Mouse (Mus musculus) T-helper 17 cell (primary cell): ENCODE measurements at regions not wholly inside any gene's neighbourhood (a gene's known extent, or its start where the extent isn't known, plus 50 kb on each side); places are given as distances from the start of the nearest gene placed in this dataset.

Source experiments
- in situ Hi-C, 2 experiments: fragments of 300-600 bp; cut with MboI, MseI; formaldehyde crosslinking; loops; 1 replicate in 1 of 2; 2 replicates in 1 of 2; pipeline ENCODE4 v1.15.1; 2025; ENCODE audit warnings: high pct_unique_total_duplicates in 2 of 2

DNA sequence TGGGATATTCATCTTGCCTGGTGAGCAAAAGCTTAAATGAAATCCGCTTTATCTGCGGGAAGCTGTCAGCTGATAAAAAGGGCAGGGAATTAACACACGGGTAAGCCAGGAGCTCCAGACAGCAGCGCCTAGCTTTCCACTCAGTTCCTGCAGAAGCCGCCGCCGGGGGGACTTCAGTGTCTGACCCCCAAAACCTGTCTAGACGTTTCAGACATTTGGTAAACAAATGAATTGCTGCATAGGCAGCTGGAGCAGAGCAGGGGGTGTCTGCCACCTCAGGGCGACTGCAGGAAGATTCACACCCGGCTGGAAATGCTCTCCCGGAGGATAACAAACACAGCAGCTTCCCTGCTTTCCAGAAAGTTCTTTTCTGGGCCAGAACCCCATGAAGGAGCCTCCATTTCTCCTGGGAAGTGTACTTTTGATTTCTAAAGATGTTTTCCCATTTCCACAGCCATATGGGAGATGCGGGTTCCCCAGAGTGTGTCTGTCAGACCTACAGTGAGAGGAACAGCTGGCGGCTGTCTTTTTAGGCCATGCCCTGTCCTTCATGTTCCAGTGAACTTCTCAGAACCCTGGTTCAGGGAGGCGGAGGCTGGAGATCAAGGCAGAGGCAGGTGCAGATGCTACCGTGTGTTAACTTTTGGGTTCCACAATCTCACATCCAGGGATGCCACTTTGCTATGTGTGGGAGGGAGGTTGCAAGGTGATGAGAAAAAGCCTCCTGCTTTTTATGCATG, 58.7 kb upstream of the Pmepa1 start:
- in situ Hi-C loops, result no loop called here

DNA sequence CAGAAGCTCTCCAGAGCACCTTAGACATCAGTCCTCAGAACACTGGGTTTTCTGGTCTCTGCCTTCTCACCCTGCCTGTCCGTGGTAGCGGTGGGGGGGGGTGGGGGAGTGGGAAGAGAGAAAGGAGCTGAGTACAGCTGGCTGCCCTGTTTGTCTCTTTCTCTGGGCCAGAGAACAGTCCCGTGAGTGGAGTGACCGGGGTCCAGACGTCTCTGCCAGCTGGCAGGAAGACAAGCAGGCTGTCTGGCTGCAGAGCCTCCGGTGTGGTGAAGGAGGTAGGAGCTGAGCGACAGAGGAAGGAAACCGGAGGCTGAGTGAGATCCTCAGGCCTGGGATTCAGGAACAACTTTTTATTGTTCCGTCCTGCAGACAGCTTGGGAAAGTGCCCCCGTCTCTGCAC, 59.5 kb upstream of the Pmepa1 start:
- in situ Hi-C loops, result no loop called here

DNA sequence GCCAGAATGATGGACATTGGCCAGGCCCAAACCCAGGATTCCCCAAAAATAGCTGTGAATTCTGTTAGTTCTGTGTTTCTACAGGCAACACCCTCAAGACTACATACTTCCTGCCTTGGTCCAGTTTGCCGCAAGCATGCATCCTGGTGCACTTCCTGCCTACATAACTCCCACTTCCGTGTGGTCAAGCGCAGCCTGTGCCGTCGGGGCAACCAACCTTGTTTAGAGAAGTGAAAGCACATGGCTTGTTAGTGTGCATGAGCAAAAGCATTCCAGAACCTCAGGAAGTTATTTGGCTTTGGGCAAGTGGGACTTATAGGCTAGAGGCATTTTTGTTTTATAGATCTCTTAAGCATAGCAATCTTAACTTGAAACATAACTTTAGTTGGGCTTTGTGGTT, 61.3 kb upstream of the Pmepa1 start:
- in situ Hi-C loops, result no loop called here

DNA sequence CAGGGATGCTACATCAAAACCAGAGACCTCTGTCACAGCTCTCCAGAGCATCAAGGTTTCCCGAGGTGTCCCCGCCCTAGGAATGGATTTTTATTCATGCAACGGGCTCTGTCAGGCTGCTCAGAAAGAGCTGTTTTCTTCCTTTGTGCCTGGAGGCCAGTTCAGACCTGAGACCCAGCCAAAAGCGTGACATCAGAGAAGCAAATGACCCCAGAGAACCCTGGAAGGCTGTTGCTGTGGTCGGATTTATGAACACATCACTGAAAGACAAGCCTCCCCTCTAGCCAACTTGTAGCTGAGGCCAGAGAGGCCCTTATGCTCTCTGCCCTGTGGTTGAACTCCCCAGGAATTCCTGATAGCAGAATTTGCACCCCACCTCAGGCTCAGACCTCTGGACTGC, 62.3 kb upstream of the Pmepa1 start:
- in situ Hi-C loops, result no loop called here

DNA sequence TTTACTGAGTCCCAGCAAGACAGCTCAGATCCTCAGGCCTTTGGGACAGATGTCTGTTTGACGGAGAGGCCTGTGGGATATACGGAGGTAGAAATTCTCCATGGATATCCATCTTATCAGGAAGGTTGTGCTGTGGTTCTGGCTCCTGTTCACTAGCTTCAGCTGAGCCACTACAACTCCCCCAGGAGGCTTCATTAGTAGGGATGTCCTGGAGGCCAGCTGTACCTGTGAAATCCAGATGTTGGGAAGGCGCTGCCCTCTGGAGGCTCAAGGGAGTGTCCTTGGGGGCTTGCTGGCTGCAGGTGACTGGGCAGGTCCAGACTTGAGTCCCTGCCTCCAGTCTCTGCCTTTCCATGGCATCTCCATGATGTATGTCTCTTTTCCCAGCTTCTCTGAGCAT, 62.9 kb upstream of the Pmepa1 start:
- in situ Hi-C loops, result no loop called here

DNA sequence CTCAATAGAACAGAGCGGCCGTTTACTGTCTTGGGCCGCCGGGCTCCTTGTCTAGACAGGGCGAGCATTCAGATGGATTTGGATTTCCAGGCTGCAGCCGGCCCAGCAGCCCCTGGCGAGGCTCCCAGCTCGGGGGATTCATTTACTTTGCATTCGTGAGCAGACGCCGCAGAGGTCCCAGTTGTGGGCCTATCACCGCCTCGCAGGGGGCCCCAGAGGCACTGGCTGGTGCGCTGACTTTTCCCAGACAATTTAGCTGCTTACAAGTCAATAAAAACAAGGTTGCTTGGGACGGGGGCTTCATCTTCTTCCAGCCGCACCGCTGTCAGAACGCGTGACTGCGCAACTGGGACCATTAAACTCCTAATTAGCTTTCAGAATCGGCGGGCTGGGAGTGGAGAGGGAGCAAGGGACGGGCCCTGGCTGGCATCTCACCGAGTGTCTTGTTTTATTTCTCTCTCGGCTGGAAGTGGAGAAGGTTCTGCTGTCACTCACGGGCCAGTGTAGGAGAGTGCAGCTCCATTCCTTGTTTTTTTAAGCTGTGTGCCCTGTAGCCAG, 63.8 kb upstream of the Pmepa1 start:
- in situ Hi-C loops, result no loop called here

DNA sequence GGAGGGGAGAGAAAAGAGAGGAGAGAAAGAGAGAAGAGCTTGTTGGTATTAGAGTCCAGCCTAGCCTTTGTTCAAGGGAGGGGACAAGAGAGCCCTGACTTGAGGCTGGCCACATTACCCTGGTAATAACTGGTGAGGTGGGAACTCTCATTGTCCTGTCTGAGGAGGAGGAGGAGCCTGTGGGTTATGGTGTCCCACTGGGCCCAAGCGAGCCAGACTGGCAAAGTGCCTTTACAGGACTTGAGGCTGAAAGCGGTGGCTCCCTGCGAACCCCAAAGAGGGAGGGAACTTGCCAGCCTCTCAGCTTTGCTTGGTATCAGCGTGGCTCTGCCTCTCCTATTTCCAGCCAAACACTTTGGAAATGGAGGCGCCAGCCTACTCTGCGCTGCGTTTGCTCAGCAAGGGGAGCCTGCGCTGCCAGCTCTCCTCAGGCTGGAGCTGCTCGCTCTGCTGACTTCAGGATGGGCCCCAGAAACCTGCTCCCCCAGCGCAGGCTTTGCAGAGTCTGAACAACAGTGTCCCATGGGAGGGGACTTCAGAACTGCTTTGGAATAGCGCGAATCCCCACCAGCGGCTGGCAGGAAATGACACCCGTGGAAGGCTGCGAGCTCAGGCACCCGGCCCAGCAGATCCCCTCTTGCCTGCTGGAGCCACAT, 66.4 kb upstream of the Pmepa1 start:
- in situ Hi-C loops, result no loop called here

DNA sequence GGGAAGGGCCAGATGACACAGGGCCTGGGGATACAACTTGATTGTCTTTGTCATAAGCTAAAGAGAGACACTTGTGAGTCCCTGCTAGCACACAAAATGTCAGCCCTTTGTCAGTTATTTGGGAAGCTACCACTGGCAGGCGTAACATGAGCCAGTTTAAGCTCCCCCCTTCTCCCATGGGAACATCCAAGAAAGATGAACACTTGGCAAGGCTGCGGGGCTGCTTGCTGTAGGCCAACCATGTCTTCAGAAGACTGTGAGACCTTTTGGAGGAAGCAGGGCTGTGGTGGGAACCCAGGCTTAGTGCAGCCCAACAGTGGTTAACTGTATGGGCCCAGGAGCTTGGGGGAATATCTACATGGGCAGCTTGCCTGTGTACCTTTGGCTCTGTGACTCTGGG, 67.3 kb upstream of the Pmepa1 start:
- in situ Hi-C loops, result no loop called here

DNA sequence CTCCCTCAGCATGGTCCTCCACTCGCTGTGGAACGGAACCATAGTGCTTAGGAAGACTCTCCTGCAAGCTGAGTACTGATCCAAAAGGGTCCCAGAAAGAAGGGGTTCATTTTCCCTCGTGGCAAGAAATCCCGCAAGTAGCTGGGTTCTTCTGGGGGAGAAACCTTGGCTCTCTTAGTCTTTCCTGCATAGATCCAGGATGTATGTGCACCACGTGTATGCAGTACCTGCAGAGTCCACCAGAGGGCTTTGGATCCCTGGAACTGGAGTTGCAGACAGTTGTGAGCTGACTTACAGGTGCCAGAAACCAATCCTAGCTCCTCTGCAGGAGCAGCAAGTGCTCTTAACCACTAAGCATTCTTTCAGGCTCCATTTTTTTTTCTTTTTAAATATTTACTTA, 67.9 kb upstream of the Pmepa1 start:
- in situ Hi-C loops, result no loop called here

DNA sequence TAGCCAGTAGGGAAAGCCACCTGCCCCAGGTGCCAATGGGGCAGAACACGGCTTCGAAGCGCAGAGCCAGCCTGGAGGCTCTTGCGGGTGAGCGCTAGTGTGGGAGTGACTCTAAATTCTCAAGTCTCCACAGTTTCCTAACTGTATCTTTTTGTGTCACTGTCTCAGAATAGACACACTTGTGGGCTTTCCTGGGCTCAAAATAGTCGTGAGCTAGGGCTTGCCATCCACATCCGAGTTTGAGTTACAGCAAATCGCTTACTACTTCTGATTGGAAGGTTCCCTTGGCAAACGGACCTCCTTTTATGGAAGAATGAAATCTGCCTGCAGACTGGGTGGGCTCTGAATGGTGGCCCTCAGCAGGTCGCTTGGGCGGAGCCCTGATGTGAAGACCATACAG, 71.0 kb upstream of the Pmepa1 start:
- in situ Hi-C loops, result no loop called here

DNA sequence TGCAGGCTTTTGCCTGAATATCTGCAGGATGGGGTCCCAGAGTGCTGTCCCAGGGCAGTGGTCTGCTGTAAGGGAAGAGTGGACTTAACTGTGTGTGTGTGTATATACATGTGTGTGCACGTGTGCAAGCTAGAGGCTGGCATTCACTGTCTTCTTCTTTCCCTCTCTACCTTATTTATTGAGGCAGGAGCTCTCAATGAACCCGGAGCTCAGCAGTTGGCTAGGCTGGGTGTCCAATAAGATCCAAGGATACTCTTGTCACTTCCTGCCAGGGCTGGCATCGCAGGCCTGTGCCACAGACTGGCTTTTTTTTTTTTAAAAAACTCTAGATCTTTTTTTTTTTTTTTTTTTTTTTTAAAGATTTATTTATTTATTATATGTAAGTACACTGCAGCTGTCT, 72.4 kb upstream of the Pmepa1 start:
- in situ Hi-C loops, result no loop called here

DNA sequence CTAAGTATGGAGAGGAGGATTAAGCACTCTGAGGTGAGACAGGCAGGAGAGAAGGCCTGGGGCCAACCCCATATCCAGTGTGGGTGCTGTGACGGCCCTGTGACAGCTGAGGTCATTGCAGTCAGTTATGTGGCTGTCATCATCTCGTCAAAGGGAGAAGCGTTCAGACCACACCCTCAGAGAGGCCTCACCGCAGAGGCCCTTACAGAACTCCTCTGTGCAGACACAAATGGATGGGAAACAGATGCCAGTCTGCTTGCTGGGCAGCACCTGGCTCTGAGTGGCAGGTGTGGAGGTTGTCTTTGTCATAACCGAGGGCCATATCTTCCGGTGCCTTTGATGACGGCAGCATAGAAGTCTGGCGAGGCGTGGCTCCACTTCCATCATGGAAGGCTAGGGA, 73.2 kb upstream of the Pmepa1 start:
- in situ Hi-C loops, result no loop called here

DNA sequence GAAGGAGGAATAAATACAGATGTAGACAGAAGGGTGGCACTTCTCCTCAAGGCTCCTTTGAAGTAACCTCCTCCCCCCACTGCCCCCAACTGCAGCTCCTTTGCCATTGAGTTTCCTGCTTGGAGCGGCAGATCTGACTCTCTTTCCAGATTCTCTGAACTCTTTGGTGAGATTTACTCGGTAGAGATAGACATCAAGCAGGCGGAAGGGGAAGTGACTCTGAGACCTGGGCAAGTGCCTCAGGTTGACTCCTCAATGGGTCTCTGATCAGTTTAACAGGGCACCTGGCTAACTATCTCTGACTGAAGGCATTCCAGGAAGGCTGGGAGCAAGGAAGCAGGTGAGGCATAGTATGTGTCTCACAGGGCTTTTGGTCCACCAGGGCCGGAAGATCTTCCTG, 73.6 kb upstream of the Pmepa1 start:
- in situ Hi-C loops, result loop anchor here in 1 of 2 experiments (25.0 kb wide), 1 partner anchor 1237 kb away; no protein-coding TSS in a partner anchor

DNA sequence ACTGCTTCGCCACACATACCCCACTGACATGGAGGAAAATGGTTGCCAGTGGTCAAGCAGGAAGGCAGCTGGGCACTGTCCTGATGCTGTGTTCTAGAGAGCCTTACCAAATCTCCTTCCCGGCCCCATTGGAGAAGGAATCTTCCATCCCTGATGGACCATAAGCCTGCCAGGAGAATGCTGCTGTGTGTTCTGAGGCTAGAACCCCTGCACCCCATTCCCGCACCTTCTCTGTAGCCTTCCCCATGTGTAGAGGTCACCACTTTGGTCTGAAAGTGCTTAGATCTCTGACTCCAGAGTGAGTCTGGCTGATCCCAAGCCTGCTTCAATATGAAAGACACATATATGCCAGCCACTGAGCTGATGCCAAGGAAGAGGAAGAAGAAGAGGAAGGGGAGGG, 74.1 kb upstream of the Pmepa1 start:
- in situ Hi-C loops, result loop anchor here in 1 of 2 experiments (25.0 kb wide), 1 partner anchor 1237 kb away; no protein-coding TSS in a partner anchor

DNA sequence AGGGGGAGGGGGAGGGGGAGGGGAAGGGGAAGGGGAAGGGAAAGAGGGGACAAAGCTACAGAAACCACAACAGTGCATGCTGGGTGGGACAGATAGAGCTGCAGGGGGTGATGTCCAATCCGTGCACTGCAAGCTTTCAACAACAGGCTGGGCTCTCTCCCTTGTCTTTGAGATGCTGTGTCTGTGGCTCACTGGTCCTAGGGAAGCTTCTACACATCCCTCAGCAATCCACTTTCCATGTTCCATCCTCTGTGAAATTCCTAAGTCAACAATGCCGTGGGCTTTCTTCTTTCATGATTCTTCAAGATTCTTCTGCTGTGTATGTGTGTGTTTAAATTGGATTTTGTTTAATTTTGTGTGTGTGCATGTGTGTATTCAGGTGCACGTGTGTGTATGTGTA, 74.5 kb upstream of the Pmepa1 start:
- in situ Hi-C loops, result loop anchor here in 1 of 2 experiments (25.0 kb wide), 1 partner anchor 1236 kb away; no protein-coding TSS in a partner anchor

DNA sequence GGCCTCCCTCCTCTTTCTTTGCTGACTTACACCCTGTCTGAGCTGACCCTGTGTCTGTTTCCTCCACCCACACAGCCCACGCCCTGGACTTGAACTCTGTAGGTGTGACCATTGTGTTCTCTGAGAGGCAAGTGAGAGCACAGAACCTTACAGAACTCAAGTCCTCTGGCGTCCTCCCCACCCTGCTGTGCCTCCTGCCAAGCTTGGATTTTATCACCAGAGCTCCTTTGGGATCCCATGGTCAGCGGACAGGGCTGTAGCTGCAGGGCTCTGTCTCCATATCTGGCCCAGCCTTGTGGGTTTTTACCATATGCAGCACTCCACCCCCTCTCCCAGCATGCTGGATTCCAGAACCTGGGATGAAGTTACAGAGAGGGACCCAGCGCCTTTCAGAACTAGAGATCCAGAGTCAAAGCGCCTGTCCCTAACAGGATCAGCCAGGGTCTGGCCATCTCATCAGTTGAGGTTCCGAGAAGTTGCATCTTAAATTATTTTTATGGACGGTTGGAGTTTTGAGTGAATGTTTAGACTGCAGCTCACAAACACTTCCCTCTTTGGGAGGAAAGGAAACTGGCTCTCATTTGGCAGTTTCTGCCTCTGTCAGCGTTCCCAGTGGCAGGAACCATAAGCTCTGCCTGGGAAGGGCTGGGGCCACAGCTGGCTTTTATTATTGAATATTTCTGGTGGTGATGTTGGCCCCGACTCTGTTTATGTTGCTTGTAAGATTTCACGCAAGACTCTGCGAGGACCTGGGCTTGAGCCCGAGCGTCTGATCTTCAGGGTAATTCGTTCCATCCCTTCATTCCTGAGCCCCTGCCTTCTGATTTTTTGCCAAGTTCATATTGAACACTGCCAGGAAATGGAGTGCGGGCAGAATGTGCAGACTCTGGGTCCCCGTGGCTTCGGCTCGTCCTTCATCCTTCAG, 75.8 kb upstream of the Pmepa1 start:
- in situ Hi-C loops, result loop anchor here in 1 of 2 experiments (25.0 kb wide), 1 partner anchor 1235 kb away; no protein-coding TSS in a partner anchor

DNA sequence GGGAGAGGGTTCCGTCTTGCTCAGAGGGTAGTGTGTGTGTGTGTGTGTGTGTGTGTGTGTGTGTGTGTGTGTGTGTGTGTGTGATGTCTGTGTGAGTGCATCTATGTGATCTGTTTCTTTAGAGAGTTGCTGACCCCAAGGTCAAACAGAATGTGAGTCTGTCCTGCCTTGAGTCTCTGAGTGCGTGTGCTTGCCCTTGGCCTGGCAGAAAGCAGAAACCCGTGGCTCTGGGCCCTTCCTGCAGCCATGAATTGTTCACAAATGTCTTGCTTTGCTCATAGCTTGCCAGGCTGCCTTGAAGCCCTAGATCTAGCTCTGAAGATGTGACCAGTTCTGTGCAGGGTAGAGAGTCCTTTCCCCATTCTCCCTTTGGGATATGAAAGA, 76.4 kb upstream of the Pmepa1 start:
- in situ Hi-C loops, result loop anchor here in 1 of 2 experiments (25.0 kb wide), 1 partner anchor 1235 kb away; no protein-coding TSS in a partner anchor

DNA sequence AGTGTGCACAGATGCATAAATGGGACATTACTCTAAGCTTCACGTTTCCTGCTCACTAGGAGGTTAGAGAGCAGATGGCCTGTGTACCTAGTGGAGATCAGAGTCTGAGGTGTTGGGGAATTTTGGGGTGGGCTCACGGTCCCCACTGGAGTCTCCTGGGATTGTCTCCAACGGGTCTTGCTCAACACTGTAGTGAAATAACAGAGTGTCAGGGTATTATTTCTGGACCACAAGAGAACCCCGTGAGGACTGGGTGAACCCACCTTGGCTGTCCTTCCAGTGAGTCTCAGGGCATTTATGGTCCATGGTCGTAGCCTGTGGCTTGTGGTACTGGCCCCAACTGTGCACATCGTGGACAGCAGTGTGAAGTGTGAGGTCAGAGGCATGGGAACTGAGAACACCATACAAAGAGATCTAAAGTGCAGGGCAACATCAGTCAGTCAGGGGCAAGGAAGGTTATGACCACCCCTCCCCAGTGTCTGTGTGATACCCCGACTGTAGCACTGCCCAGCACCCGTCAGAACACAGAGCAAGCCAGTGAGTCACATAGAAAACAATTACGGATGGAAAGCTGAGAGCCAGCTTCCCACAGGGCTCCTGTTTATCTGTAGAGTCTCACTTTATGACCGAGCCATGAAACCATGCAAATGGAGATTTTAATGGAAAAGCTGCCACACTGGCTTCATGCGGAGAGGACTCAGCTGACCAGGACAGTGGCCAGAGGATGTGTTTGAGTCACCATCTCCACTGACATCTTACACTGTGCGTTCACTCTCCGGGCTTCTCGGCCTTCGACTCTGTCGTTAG, 77.3 kb upstream of the Pmepa1 start:
- in situ Hi-C loops, result loop anchor here in 1 of 2 experiments (25.0 kb wide), 1 partner anchor 1234 kb away; no protein-coding TSS in a partner anchor

DNA sequence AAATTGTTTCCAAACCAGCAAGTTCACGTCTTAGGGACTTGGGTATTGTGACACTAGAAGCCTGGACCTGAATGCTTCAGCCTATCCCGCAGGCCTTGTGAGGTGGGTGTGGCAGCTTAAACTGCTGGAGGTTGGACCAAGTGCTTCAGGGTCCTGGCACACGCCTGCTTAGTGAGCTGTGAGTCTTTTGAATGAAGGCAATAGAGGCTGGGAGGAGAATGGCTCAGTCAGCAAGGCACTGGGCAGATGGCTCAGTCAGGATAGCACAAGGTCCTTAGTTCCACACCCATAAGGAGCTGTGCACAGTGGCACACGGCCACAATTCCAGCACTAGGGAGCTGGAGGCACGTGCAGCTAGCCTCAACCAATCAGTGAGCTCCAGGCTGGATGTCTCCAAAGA, 80.5 kb upstream of the Pmepa1 start:
- in situ Hi-C loops, result loop anchor here in 1 of 2 experiments (25.0 kb wide), 1 partner anchor 1231 kb away; no protein-coding TSS in a partner anchor

DNA sequence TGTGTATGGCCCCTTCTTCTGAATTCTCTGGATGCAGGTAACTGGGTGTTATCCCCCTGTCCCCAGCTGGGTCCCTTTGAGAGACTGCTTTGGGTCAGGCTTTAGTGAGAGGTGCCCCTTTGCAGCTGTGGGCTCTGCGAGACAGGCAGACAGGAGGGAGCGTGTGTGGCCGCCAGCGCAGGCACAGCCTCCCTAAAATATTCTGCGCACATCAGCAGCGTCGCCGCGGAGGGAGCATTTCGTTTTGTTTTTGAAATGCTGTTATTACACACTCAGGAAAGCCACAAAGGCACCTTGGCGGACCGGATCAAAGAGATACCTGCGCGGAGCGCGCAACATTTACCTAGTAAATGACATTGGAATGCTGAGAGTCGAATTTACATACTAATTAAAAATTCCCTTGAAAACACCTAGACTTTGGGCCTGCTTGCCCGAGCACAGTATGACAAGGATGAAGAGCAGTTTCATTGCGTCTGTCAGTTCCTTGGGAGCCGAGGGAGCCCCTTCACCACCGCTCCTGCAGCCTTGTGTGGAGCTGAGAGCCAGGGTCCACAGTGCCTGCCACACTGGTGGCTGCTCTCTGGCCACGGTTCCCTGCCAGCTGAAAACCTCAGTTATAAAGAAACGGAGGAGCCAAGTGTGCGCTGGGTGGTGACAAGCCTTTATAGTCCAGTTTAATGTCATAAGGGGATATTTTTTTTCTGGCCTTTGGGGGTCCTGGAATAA, 89.3 kb upstream of the Pmepa1 start:
- in situ Hi-C loops, result loop anchor here in 1 of 2 experiments (25.0 kb wide), 1 partner anchor 1222 kb away; no protein-coding TSS in a partner anchor
